Mouse (Mus musculus) erythroblast, embryonic 14.5 days (primary cell): ENCODE results near the gene E2f8.

ENCODE experiments used
- GATA1 ChIP-seq: IDR thresholded peaks from 2 replicates; pipeline ENCODE4 v1.6.1; 2012; ENCODE audit warnings: low read length, inconsistent platforms, mixed read lengths
- TAL1 ChIP-seq: IDR thresholded peaks from 3 replicates; pipeline ENCODE4 v1.6.1; 2012; ENCODE audit warnings: low read length, inconsistent platforms, mixed read lengths

GRCm38 (mm10) chr7:48894763-48895162, 13.4 kb upstream of the E2f8 start:
- no peak for TF ChIP-seq GATA1
- TF ChIP-seq TAL1: no peak
